Mouse (Mus musculus): ENCODE measurements around the gene Rtkn2.

The Rtkn2 gene

DNA sequence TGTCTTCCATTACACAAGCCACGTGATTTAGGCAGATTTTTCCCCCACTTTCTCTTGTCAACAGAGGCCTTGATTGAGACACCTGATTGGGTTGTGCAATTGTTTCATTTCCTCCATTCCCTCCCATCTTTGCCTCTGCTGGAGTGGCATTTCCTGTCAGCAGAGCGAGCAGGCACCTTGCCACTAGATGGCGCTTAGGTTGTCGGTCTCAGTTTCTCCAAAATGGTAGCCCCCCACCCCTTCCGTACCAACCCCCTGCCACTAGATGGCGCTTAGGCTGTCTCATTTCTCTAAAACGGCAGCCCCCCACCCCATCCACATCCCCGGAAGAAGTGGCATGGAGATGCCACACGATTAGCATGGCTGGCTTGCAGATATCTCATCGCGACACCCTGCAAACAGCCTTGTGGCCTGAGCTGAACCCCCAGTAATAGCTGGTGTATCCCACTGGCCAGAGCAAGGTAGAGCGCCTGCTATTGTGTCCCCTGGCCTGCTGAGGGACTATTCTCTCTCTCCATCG, 18.8 kb downstream of the Rtkn2 start:
- DNase-seq = peak; percentile 27 to 31

DNA sequence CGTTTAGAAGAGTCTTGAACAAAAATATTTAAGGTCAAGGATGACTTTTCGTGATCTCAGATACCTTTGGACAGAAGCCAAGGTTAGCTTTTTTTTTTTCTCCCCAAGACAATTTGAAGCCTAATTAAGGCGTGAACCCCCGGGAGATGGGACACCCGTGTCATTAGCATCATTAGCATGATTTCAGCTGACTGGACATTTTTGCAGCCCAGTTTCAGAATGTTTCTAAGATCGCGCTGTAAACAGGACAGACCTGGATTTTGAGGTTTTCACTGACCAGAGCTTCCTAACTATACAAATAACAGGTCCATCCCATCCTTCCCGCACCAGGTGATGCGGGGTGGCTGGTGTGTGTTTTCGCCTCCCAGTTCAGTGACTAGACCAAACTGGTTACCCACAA, 19.8 kb downstream of the Rtkn2 start:
- DNase-seq = no peak

DNA sequence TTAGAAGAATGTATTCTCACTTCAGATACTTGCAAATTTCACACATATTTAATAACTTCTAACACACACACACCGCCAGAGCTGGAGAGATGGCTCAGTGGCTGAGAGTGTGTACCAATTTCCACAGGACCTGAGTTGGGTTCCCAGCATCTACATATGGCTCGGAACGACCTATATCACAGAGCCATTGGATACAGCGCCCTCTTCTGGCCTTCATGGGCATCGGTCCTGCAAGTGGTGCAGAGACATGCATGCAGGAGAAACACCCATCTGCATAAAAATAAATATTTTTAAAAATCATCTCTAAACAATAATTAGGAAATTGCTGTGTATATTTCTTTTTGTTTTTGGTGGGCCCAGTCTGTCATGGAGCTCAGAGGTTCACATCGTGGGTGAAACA, 22.1 kb downstream of the Rtkn2 start:
- DNase-seq = no peak

DNA sequence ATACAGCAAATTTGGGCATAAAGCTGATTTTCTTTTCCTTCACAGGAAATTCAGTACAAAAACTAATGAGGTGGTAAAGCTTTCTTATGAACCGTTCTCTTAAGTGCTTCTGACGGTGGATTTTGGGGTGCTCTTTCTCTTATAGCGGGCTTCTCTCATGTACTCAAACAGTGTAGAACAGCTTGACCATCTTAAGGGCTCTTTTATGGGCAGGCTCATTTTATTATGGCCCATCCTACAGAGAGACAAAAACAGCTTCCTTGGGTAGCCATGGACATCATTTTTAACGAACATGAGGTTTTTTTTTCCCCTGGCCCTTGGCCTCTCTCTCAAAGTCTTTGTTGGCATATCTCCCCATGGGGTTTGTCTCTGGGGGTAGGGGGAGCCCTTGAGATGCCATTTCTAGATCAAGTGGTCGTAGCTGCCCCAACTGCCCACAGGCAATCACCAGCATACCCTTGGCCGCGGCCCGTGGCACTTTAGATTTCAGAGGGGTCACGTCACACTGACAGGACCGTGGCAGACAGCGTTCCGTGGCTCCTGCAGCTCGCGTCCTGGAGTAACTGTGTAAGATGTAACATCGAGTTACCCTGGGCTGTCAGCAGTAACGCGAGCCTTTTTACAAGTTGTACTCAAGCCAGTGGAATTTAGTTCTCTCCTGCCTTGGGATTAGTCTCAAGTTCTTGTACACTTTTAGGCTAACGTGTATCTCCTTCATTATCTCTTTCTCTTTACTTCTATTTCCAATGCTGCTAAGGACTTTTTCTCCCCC, 24.5 kb downstream of the Rtkn2 start:
- DNase-seq = no peak

DNA sequence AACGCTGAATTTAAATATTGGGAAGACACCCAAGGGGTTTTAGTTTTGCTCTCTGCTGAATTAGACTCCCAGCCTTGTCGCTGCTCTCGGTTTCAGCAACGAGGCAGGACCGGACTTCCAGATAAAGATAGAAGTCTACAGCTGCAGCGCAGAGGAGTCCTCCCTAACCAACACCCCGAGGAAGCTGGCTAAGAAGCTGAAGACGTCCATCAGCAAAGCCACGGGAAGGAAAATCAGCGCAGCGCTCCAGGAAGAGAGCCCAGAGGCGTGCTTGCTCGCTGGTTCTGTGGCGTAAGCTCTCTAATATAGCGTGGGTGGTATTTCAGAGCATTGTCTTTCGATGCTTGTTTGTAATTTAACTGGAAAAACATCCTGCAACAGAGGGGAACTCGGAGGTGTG, 26.0 kb downstream of the Rtkn2 start:
- DNase-seq = no peak

DNA sequence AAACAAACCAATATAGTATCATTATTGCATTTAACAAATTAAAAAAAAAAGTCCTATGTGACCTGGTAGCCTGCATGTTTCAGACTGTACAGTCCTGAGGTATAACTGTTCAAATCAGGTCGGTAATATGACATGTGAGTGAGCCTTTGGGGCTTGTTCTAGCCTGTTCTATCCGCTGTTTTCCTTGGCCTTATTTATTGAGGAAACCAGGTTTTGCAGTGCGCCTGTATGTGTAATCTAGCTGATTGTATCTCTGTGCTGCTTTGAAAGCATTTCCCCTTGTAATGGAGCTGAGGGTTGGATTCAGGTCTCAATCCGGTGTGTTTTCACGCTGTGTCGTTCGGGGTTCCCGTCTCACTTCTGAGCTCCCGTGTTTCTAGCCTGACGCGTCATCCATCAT, 27.1 kb downstream of the Rtkn2 start:
- DNase-seq = no peak

DNA sequence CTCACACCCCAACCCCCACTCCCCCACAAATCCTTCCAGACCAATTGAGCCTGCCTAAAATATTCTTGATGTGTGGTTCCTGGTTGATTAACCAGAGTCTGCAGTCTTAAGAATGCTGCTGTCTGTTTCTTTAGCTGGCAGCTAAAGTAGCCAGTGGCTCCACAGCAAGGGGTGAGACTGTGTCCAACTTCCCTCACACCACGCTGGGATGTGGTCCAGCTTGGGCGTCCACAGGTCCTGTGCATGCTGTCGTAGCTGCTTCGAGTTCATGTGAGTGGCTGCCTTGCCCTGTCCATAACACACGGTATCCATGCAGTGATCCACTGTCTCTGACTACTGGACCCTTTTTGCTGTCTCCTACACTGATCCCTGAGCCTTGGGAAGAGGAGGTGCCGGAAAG, 27.7 kb downstream of the Rtkn2 start:
- DNase-seq = no peak

DNA sequence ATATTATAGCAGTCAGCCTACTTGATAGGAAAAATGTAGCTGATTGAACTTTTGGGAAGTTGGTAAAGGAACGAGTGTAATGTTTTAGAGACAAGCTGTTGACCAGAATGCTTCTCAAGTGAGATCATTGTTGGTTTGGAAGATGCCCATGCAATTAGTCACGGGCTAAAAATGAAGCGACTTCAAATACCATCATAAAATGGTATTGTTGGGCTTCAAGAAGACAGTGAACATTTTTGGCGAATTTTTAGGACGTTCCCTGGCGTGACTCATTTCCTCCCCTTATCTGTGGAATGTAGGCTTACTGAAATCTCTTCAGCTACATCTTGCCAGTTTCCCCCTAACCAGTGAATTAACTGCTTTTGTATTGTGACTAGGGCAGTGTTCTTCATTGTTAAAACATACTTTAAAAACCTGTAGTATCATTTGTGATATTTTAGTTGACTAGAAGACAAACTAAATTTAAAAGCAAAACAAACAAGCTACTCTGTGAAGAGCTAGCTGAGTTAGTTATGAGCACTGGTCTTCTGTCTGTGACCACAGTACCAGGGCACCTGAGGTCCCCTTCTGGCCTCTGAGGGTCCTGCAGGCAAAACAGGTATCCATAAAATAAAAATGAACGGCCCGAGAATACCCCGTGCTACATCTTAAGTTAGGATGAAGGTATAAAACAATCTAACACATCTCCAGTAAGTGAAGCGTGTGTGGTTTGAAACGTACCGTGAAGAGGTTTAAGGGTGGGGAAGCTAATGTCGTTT, 29.0 kb downstream of the Rtkn2 start:
- DNase-seq = no peak

DNA sequence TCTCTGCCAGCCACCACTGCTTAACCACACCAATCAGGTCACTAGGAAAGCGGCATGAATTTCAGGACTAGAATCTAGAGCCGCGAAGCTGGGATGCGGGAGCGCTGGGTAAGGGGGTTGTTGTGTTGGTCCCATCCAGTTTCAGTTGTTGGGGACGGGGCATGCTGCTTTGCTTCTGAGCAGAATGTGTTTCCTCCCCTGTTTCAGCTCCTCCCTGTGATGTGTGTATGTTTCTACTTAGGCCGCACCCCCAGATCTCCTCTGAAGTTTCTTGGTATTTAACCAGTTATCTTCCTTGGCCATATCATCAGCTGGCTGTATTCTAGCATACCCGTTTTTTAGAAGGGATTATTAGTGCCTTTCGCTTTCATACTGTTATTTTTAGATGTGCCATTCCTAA, 29.9 kb downstream of the Rtkn2 start:
- DNase-seq = no peak

DNA sequence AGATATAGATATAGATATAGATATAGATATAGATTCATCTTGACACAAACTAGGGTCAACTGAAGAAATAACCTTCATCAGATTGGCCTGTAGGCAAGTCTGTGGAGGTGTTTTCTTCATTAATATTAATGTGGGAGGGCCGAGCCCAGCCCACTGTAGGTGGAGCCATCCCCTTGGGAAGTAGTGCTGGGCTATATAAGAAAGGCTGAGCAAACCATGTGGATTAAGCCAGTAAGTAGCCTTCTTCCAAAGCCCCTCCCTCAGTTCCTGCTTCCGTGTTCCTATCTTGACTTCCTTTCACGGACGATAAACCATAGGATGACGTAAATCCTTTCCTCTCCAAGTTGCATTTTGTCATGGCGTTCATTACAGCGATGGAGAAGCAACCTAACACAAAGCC, 30.5 kb downstream of the Rtkn2 start:
- DNase-seq = no peak

DNA sequence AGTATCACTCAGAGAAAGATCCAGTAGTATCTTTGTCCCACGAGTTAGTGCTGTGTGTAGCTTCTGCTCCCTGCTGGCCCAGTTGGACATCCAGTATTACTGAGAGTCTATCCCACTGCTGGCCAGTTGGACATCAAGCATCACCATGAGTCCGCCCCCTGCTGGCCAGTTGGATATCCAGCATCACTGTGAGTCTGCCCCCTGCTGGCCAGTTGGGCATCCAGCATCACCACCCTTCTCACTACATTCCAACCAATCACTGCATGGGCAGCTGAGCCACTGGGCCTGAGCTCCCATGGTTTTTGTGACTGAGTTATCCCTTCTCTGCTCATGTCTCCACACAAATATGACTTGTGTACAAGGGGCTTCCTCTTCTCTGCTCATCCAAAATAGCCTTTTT, 33.8 kb downstream of the Rtkn2 start:
- DNase-seq = no peak

DNA sequence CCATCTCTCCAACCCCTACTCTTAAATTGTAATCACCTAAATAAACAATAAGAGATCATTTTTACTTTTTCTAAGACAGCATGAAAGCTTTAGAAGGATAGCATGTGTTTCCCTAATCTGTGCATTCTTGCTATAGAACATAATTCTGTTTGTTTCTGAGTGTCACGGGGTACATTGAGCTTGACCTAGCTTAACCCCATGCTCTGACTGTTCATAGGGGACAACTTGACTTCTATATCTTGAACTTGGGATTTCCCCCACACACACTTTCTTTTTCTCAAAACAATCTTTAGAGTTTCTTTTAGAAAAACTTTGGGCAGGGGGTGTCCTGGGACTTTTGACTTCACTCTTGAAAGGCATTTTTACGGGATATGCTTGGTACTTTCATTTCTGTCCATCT, 41.4 kb downstream of the Rtkn2 start:
- no peak for DNase-seq

DNA sequence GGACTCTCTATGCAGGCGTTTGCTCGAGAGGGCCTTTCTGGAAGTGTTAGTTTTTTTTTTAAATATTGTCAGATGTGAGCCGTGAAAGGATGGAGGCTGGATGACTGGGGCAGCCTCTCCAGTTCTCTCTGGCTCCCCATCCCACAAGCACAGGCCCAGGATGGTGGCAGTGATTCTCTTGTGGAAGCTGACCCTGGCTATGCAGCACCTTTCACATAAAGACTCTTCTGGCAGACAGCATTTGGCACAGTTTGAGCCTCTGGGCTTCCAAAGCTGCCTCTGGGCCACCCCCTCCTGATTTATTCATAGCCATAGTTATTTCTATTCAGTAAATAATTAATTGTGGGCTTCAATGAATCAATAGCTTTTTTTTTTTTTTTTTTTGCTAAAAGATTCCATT, 46.3 kb downstream of the Rtkn2 start:
- DNase-seq = no peak

DNA sequence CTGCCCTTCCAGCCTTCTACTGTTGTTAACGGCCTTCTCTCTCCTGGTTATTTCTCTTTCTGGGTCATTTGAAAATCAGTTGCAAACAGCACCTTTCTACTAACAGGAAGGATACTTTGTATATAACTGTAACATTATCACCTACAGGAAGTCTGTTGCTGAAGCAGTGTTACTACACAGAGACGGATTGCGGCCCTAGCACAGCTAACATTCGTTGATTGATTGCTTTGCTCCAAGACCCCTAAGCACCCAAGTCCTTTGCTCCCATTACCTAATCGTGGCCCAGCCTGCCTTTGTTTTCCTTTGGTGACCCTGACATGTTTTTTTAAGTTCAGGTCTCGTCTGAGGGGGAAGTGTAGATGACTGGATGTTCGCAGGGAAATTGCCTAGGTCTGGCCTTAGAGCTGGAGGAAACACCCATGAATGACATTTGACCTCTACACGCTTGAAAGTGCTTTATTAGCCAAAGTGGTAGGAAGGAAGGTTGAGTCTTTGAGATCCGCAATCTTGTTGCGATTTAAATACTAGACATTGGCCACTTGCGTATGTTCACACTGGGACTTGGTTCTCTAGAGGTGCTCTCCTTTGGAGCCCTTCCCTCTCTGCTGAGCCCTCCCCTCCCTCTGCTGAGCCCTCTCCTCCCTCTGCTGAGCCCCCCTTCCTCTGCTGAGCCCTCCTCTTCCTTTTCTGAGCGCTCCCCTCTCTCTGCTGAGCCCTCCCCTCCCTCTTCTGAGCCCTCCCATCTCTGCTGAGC, 49.1 kb downstream of the Rtkn2 start:
- no peak for DNase-seq

DNA sequence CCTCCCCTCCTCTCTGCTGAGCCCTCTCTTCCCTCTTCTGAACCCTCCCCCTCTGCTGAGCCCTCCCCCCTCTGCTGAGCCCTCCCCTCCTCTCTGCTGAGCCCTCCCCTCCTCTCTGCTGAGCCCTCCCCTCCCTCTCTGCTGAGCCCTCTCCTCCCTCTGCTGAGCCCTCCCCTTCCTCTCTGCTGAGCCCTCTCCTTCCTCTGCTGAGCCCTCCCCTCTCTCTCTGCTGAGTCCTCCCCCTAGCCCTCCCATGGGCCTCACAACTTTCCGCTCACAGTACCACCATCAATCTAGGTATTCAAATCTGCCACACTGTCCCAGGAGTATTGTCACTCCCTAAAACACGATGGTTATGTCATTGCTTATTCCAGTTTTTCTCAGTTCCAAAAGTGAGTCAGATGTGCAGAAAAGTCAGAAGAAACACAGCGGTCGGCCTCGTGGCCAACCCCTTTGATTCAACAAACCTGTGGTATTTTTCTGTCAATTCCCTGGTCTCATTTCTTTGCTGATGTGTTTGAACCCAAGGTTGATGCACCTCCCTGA, 49.8 kb downstream of the Rtkn2 start:
- no peak for DNase-seq

DNA sequence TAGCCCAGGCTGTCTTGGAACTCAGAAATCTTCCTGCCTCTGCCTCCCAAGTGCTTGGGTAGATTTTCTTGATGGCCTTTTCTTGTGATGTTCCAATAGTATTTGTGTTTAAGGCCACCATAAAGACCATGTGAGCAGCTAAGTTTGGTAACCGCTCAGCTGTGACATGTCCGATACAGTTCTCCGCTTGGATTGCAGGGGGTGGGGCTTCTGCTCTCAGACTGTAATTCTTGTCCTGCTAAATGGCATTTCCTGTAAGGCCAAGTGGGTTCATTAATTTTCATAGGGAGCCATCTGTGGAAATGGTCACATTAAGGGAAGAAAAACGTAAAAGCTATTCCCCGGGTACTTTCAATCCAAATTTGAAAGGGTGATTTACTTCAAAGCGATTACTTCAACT, 50.7 kb downstream of the Rtkn2 start:
- no peak for DNase-seq

DNA sequence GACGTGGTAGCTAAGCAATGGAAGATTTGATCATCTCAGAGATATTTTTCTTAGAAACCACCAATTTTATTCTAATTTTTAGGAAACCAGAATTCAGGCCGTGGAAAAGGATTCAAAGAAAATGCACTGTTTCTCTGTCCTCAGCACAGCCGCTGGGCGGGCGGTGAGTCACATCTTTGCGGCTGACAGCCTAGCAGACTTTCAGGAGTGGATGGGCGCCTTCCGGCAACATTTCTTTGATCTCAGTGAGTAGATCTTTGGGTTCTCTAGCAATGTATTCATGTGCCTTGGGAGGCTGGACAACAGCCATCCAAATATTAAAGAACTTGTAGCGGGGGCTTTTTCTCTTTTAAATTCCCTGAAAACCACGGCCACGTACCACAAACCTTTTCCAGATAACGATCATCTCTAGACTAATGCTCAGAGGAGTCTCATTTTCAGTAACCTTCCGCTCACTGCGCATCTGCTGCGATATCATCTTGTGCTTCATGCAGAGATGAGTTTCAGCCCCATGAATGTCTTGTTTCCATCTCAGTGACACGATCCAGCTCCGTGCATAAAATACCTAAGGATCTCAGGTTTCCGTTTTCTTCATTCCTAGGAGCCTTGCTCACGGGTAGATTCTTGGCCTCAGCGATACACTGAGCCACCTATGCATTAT, 56.5 kb downstream of the Rtkn2 start:
- DNase-seq = no peak

DNA sequence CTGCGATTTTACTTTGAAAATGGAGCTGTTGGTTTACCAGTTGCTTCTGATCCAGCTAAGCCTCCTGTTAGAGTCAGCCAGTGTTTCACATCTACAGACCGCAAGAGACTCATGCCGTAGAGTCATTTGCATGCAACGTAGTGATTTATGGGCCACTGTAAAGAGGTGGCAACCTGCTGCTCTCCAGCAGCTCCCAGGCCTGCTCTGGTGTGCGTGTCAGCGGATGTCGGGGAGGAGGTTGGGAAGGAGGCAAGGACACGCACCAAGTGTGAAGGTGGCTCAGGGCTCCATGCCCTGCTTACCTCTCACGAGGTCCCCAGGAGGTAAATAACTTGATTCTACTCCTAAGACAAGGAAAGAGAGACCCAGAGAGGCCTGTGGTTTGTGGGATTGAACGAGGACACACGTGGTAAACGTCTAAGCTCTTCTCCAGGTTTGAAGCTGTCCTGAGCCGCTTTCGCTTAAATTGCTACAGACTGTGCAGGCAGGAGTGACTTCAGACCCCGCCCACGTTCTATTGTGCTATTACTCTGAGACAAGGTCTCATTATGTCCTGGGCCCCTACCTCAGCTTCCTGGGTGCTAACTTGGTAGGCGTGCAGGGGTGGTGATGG, 57.1 kb downstream of the Rtkn2 start:
- DNase-seq = no peak

DNA sequence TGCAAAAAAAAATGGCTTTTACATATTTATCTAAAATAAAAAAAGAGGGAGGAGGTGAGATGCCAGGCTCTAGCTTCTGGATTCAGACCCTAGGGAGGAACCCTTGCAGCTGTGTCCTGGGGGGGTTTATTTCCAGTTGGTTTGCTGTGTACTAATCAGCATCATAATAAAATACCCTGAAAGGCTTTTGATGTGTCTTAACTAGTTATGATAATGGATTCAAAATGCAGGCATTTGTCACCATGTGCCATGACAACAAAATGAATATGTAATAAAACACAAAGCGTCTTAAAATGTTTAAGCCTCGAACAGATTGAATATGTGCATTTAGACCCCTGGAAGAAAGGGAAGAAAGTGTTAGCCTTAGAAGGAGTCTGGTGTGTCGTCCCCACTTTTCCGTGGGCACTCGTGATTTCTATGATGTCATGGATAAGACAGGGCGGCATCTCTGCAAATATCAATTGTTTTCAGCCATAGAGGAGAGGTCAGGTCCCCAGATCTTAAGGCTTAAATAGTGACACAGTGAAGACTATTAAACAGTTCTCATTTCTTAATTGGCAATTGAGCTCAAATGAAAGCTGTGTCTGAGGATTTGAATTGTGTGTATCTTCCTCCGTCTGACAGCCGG, 59.7 kb downstream of the Rtkn2 start:
- DNase-seq = no peak

DNA sequence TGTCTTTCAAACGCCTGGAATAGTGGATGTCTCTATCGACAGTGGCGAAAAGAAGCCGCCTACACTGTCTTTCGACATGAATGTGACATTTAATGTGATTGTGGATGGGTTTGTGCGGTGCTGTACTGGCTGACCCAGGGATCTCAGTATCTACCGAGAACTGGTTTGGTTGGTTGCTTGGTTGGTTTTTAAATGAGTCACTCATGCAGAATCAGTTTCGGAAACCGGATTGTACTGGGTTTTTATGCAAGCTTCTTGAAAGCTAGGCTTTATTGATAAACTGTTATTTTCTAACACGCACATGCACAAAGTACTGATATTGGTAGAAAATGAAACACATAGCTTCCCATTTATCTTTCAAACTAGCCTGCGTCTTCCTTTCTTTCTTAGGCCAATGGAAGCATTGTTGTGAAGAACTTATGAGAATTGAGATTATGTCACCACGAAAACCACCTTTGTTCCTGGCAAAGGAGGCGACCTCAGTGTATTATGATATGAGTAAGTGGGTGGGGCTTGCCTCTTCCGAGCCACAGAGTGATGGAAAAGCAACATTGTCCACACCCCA, 60.4 kb downstream of the Rtkn2 start:
- no peak for DNase-seq

DNA sequence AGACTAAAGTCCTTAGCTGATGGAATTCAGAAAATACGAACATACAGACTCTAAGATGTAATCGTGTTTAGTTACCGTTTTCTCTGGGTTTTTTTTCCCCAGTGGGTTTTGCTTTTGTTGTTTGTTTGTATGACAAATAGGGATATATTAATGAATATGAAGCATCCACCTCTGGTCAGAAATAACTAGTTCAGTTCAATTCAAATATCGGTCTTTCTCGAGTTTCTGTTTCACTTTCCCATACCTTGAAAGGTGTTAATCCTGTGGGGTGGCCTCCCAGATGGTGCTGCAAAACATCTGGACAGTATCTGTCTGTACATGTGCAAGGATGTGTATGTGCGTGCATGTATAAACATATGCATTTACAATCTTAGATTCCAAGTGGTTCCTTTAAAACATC, 61.0 kb downstream of the Rtkn2 start:
- no peak for DNase-seq

All from cerebellum, postnatal 36 days (tissue).